Mouse (Mus musculus) lung, postnatal 14 days (tissue): Measurements from ENCODE around the gene Gm4792.

ENCODE experiments used
- DNase-seq: peaks from one replicate; pipeline ENCODE4 v3.0.0; 2021

Gene Gm4792

DNA sequence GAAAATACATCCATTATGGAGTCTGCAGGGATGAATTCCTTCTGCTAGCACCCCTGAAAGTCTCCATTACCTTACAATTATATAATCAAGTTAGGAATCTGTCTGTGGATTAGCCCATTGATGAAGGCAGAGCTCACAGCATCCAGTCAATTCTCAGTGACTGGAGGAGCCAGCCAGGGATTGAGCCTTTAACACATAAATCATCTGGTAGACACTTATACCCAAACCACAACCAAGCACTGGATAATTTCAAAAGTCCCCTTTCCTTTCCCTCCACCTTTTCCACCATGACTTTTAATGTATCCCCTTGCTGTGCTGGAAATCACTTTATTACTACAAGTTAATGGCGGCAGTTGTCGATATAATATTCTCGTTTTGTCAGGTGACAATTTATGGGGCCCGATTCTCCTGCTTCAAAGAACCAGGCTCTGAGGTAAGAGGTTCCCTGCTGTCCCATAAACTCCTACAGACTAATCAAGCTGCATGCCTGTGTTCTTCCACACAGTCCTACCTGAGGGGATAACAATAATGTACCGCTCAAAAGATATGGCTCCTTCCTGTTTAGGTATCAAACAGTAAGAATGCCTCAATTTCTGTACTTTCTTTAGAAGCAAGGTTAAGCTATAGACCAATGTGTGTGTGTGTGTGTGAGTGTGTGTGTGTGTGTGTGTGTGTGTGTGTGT is 2.4 kb downstream of the Gm4792 start:
- DNase-seq = no peak

DNA sequence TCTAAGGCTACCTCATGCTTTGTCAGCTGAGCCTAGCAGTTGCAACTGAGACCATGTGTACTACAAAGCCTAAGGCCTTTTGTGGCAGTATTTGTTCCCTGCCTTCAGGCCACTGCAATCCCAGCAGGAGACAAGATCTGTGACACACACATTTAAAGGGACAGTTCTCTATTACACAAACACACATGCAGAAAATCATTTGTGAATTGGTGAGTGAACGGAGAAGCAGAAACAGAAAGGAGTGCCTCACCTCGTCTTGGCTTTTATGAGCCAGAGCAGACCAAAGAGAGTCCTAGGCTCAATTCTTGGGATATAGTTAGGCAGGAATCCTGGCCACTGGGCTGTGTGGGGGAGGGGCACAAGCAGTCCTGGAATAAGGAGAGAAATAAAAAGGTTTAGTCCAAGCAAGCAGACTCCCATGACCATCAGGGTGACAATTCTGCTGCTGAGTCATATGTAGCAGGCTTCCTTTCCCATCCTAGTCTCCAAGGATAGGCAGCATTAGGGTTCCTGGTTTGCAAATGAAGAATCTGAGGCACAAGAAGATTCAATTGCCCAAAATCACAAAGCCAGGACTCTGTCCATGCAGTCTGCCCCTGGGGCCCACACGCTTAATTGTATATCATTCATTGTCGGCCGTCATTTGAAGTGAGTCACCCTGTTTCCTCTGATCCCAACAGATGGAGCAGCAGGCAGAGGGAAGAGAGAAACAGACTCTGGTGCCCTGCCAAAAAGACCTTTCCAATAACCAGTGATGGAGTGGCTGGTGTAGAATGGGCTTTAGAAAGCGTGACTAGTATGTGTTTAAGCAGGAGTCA is 3.4 kb downstream of the Gm4792 start:
- no peak for DNase-seq

DNA sequence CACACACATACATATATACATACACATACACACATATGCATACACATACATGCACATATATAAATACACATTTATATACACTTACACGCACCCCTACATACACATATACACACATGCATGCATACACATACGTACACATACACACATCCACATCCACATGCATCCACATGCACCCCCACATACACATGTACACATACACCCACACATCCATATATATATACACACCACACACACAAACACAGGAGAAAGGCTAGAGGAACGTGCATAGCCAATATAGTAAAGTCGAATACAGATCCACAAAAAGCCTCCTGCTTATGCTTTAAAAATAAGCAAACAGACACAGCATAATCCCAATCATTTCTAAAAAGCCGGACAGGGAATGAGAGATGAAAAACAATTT is 4.1 kb downstream of the Gm4792 start:
- DNase-seq = no peak

DNA sequence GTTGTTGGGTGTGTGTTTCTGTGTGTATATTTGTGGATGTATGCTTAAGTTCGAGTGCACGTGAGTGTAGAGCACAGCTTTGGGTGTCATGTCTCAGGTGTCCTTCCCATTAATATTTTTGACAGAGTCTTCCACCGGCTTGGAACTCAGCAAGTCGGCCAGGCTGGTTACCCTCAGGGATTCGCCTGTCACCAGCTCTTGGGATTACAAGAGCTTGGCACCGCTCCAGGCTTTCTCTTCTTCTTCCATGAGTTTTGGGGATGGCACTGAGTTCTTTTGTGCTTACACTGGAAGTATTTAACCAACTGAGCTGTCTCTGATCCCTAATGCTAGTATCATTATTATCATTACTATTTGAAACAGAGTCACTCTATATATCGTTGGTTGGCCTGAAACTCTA is 15.7 kb downstream of the Gm4792 start:
- DNase-seq = no peak

DNA sequence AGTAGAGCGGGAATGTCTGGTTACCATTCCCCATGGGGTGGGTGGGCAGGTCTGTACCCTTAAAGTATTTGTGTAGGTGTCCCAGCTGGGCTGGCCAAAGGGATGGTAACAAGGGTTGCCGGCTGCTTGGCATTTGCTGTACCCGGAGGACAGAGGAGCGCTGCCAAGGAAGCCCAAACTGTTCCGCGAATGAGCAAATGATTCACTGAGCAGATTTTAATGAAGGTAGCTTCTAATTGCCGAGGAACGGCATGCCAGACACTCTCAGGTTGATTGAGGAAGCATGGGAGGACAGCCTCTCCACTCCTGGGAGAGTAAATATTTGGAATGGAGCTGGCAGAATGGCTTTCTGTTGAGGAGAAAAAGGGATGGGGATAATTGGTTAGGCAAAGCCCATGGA is 16.3 kb downstream of the Gm4792 start:
- no peak for DNase-seq

DNA sequence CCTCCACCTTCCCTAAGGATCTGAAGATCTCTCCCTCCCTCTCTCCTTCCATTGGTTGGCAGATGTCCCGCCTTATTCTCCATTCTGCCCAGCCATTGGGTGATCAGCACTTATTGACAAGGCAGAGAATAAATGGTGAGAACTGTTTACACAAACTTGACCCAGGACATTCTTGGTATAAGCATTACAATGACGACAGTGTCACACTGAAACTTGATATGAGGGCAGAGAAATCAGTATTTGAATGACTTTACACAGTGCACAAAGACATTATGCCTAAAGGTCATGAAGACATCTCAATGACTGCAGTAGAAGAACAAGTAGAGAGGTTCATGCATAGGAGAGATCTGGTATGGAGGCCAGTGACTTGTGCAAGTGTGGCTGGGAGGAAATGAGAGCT is 22.0 kb downstream of the Gm4792 start:
- no peak for DNase-seq

DNA sequence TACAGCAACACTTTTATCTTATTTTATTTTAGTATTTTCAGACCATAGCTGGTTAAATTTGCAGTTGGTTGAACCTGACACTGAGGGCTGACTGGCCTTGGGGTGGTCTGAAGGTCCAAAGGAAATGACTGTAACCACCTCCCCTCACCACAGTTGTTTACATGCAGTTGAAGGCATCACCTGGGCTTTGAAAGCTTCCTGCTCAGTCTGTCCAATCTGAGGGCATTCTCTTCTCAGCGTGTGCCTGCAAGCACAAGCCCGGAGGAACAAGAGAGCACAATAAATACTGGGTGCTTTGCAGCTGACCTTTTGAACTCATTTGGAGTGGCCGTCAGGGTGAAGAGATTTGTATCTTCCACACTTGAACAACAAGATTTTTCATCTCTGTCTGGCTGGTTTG is 23.2 kb downstream of the Gm4792 start:
- DNase-seq = no peak

DNA sequence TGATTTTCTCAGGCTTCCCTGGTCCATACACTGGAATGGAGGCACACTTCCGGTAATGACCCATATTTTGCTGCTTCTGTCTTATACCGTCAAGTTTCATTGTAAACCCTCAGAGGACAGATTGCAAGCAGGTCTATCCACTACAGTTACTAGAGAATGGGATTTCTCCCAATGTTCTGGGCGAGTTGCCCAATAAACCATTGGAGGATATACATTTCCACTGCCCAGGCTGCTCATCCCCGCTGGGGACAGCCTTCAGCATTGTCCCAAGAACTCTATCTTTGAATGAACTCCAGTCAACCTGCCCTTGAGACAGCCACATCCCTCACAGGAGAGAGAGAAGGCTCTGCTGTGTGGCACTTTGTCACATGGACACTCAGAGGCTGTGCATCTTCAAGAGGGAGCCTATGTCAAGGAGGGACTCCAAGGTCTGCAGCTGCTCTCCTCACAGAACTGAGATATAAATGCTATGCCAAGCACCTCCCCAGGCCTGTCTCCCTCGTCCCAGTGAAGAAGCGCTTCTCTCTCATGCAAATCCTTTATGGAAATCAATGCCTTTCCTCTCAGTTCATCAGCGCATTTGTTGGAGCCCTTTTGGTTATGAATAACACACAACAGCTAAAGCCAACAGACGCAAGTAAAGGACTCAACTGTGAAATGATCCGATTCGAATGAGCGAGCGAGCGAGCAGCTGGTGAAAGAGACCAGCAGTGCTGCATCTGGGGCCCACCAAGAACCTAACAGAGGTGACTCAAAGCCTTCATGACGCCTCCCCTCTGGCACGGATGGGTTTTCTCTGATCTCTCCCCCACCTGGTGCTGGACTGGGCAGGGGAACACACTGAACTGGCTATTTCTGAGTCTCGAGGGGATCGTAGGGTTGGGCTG is 32.6 kb downstream of the Gm4792 start:
- DNase-seq = no peak

DNA sequence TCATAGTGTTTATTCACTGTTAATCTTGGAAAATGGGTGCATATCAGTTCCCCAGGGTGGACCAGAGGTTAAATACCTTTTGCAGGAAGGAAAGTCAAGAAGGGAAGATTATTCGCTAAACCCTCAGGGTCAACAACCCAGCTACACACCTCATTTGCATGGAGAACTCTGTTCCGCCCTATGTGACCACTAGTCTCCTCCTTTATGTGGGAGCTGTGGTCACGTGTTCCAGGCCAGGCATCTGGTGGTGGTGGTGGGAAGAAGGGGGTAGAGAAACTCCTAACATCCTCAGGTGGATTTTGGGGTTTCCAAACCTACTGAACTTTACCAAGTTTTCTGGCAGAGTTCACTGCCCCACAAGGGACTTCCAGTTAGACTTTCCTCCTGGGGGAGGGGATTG is 35.3 kb downstream of the Gm4792 start:
- no peak for DNase-seq

DNA sequence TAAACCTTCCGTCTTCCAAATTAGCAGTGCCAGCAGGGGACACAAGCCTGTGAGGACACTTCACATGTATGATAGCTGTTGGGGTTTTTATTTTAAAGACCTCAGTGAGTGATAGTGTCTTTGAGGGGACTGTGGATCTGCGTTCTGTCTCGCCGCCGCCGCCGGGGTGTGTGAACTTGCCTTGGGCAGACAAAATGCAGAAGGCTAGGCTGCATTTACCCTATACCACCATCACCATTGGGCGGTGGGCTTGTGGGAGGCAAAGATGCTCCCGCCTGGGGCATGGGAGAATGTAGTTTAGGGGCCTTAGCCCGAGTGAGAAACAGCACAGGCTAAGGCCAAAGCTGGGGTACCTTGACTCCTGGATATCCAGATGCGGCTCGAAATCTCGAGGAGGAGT is 35.9 kb downstream of the Gm4792 start:
- no peak for DNase-seq

DNA sequence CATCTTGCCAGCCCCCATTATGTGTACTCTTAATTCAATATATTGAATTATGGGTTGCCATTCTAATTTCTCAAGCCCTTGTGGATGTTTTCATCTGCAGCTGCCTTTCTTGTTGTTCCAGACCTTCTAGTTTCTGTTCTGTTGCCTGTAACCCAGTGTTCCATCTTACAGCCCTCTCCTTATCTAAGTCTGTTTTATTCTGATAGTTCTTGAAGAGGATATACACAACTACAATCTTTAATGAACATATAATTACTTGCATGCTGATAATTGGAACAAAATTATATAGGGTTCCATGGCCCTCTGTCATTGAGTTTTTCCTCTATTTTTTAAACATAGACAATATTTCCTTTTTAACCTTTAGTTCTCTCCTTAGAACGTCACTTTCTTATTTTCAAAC is 38.0 kb downstream of the Gm4792 start:
- no peak for DNase-seq

DNA sequence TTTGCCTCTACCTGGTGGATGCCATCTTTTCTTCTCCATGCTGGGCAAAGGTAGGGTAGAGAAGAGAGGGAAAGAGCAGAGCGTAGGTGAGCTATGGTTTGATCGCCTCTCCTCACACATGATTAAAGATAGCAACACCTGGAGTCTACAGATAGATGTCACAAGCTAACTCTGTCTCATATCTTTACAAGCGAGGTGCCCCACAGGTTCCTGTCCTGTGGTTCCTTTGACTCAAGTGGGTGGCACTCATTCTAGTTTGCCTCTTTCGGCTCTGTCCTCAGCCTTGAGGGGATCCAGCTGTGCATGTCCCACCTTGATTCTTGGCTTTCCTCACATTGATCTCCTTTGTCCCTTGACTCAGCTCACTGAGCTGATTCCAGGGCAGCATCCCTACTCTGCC is 42.0 kb downstream of the Gm4792 start:
- DNase-seq = no peak

DNA sequence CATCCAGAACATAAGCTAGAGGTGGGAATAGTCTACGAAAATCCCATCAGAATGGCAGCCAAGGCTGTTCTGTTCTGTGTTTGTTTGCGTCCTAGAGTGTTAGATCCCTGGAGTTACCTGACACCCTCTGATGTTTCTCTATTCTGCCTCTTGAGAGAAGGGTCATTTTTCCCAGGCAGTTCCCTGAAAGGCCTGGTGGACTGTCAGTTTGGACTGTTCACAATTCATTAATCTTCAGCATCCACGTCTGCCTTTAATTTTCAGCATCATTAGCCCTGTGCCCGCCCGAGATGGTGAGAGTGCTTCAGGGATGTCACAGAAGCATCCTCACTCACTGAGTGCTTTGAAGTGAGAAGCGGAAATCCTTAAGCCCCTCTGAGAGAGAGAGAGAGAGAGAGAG is 42.8 kb downstream of the Gm4792 start:
- DNase-seq = no peak

DNA sequence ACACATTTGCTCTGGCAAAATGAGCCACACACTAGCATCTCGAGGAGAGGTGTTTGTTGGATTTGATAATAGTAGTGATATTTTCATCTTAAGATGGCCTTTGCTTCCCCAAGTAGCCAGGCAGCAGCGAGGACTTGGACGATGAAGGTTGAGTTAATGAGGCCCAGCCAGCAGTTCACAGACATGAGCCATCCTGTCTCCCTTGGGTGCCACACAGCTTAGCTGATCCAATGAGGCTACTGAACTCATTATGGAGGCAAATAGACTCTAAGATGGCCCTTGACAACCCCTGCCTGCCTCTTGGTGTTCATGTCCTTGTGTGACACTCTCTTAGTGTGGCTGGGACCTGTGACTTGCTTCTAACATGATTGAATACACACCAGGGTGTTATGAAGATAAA is 43.7 kb downstream of the Gm4792 start:
- DNase-seq = no peak

DNA sequence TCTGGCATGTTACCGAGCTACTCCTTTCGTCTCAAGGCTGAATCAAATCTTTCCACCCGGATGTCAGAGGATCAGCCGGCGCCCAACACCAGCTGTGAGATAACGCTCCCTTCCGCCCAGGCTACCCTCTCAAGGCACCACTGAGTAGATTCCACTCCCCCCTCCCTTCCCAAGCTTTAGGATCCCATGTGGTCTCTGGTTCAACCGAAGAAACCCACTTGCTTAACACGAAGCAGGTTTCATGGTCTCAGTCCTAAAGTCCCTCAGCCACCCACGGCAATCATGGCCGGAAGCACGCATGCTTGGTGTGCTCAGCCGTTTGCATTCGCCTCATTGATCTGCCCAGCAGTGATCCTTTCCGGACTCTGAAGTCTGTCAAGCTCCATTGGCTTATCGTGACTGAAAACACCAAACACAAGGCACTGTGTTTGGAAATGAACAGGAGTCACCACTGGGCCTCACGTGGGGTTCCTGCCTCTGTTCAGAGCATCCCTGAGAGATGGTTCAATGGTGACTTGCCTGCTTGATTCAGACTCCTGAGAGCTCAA is 45.2 kb downstream of the Gm4792 start:
- no peak for DNase-seq

DNA sequence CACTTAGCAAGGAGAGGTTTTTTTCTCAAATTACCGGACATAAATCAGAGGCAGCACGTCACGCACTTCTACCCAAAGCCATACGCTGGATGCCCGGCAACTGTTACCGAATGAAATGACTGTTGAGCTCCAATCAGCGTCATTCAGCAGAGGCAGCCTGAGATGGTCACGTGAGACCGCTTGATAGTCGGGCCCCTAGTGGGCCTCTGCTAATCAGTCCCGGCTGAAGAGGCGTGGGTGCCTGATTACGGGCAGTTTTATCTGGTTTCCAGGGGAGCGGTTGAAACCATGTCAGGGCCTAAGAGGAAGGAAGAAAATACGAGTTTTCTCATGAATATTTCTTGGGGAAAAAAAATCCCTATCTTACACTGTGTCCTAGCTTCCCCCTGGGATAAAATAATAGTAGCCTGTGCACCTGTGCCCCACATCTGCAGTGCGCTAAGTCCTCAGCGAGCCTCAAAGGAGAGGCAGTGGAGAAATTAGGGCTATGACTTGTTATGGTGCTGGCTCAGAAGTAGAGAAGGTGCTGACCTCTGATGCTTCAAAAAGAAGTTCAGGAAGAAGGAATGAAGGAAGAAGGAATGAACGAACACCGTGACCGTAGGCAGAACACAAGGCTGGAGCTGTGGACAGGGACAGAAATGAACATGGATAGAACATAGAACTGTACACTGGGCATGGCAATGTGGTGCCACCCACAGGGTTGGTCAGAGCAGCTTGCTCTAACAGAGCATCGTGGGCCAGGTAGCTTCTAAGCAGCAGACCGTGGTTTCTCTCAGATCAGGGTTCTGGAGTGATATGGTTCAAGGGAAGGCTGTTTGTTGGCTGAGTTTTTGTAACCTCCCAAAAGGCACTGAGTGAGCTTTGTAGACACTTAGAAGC is 48.7 kb downstream of the Gm4792 start:
- no peak for DNase-seq

DNA sequence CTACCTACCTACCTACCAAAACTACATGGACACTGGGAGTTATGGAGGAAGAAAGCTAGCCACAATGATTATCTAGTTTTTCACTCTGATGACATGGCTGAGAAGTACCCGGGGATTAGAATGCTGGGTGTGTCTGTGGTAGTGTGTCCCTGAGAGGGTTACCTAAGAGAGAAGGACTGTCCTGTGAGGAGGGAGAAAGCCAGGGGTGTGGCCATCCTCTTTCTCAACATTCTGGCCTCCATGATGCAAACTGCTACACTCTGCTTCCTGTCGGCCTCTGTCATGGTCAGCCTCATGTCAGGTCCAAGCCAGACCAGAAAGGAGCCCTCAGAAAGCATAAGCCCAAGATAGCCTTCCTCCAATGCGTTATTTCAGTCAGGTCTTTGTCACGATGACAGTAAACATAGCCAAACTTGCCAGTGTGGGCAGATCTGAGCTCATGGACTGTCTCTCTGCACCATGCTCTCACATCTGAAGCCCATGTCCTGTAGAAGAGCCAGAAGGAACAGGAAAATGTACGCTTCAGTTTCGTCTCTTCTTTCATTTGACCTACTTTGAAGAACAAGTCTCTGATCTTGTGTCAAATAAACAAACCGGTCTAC is 50.7 kb downstream of the Gm4792 start:
- DNase-seq = no peak
